Mouse (Mus musculus): ENCODE data around the gene Uxs1.

- TF ChIP-seq EP300 (IDR thresholded peaks at IDR 0.05; ENCODE audit: low read depth) (no peak), CTCF (IDR thresholded peaks at IDR 0.05; ENCODE audit: low read depth) (no peak)
These were observed 43.5 kb upstream of the Uxs1 start for GRCm38 (mm10) chr1:43871116-43871515.

All from liver, embryonic 14.5 days (tissue).